Mouse (Mus musculus) myocyte (in vitro differentiated cells): ENCODE measurements at regions not wholly inside any gene's neighbourhood (a gene's known extent, or its start where the extent isn't known, plus 50 kb on each side); places are given as distances from the start of the nearest gene placed in this dataset.

Experiments
- H3K27me3 ChIP-seq: one replicate; pipeline ENCODE4 v1.6.1; 2011; ENCODE audit not compliant: control insufficient read depth, insufficient read depth, insufficient read length
- H3K36me3 ChIP-seq: one replicate; pipeline ENCODE4 v1.6.1; 2011; ENCODE audit not compliant: control insufficient read depth, insufficient read depth
- H3K4me2 ChIP-seq: one replicate; pipeline ENCODE4 v1.6.1; 2011; ENCODE audit warnings: low read depth, control low read depth
- H3K4me3 ChIP-seq: one replicate; pipeline ENCODE4 v1.5.1; 2011; ENCODE audit warnings: mild to moderate bottlenecking, control low read depth, moderate library complexity
- H3K79me2 ChIP-seq: one replicate; pipeline ENCODE4 v1.6.1; 2011; ENCODE audit not compliant: control insufficient read depth, insufficient read depth
- H3ac ChIP-seq: one replicate; pipeline ENCODE4 v1.6.1; 2011; ENCODE audit not compliant: control insufficient read depth, insufficient read length
- CEBPB ChIP-seq: IDR thresholded peaks from 2 replicates; pipeline ENCODE4 v1.6.1; 2011; ENCODE audit warnings: mild to moderate bottlenecking, moderate library complexity; ENCODE audit not compliant: poor library complexity, insufficient read depth, severe bottlenecking
- E2F4 ChIP-seq: IDR thresholded peaks from one replicate; pipeline ENCODE4 v1.6.1; 2011; ENCODE audit warnings: mild to moderate bottlenecking, control low read depth, moderate library complexity; ENCODE audit not compliant: insufficient read depth
- MAX ChIP-seq: IDR thresholded peaks from one replicate; pipeline ENCODE4 v1.6.1; 2011; ENCODE audit warnings: low read depth, mild to moderate bottlenecking, control low read depth
- MYOD1 ChIP-seq, 3 experiments: IDR thresholded peaks; one replicate each; pipeline ENCODE4 v1.6.1; 2011; ENCODE audit warnings: control low read depth in 2 of 3, low read depth in 2 of 3, mild to moderate bottlenecking in 2 of 3, moderate library complexity in 1 of 3; ENCODE audit not compliant: insufficient read length in 2 of 3, control insufficient read depth in 1 of 3
- MYOG ChIP-seq, 3 experiments: IDR thresholded peaks; one replicate each; pipeline ENCODE4 v1.6.1; 2011; ENCODE audit warnings: control low read depth in 2 of 3, low read depth in 2 of 3, mild to moderate bottlenecking in 2 of 3; ENCODE audit not compliant: insufficient read length in 2 of 3, control insufficient read depth in 1 of 3, insufficient read depth in 1 of 3
- POLR2A ChIP-seq: IDR thresholded peaks from one replicate; pipeline ENCODE4 v1.6.1; 2011; ENCODE audit warnings: low read depth, mild to moderate bottlenecking, control low read depth, moderate library complexity; ENCODE audit not compliant: insufficient read length
- POLR2AphosphoS2 ChIP-seq: IDR thresholded peaks from one replicate; pipeline ENCODE4 v1.6.1; 2011; ENCODE audit warnings: low read depth, control low read depth; ENCODE audit not compliant: insufficient read length
- REST ChIP-seq: IDR thresholded peaks from one replicate; pipeline ENCODE4 v1.6.1; 2011; ENCODE audit warnings: mild to moderate bottlenecking, control low read depth, moderate library complexity; ENCODE audit not compliant: insufficient read depth, insufficient read length
- SRF ChIP-seq: IDR thresholded peaks from one replicate; pipeline ENCODE4 v1.6.1; 2011; ENCODE audit warnings: low read depth; ENCODE audit not compliant: control insufficient read depth, insufficient read length
- TCF12 ChIP-seq: IDR thresholded peaks from one replicate; pipeline ENCODE4 v1.6.1; 2011; ENCODE audit warnings: mild to moderate bottlenecking, control low read depth; ENCODE audit not compliant: poor library complexity, insufficient read depth, severe bottlenecking
- TCF3 ChIP-seq: IDR thresholded peaks from one replicate; pipeline ENCODE4 v1.6.1; 2011; ENCODE audit warnings: low read depth, control low read depth; ENCODE audit not compliant: insufficient read length
- USF1 ChIP-seq: IDR thresholded peaks from one replicate; pipeline ENCODE4 v1.6.1; 2011; ENCODE audit warnings: low read depth, mild to moderate bottlenecking, control low read depth, moderate library complexity

GRCm38 (mm10) chr14:14639102-14640015 lies 62.7 kb upstream of the Slc4a7 start:
- H3K27me3 ChIP-seq = no peaks in the 10 kb centered on the region
- H3K4me2 ChIP-seq = peak overlapping the region; percentile 22
- no peak overlapping the region for H3K4me3 ChIP-seq
- no peaks in the 10 kb centered on the region for H3K79me2 ChIP-seq
- H3K36me3 ChIP-seq = no peaks in the 10 kb centered on the region
- no peak for TF ChIP-seq REST
- no peak for TF ChIP-seq MYOD1 (IDR thresholded peaks at IDR 0.05; ENCODE audit: control insufficient read depth in 1 of 3, insufficient read length in 2 of 3, low read depth in 2 of 3)
- no peak for TF ChIP-seq POLR2A
- TF ChIP-seq E2F4 = no peak
- TF ChIP-seq TCF3 = no peak
- no peak for TF ChIP-seq MYOG (IDR thresholded peaks at IDR 0.05; ENCODE audit: control insufficient read depth in 1 of 3, insufficient read depth in 1 of 3, insufficient read length in 2 of 3, low read depth in 2 of 3)
- TF ChIP-seq MAX = no peak
- TF ChIP-seq CEBPB = no peak
- TF ChIP-seq TCF12 = no peak
- TF ChIP-seq SRF = no peak
- no peak for TF ChIP-seq USF1
- no peak for TF ChIP-seq POLR2AphosphoS2
- H3ac ChIP-seq = no peak overlapping the region

- Histone ChIP-seq H3K4me3 (no peak overlapping the region), H3ac (no peak overlapping the region), H3K4me2 (no peak overlapping the region), H3K36me3 (no peaks in the 10 kb centered on the region), H3K79me2 (no peaks in the 10 kb centered on the region), H3K27me3 (no peaks in the 10 kb centered on the region)
- TF ChIP-seq MAX (no peak), MYOD1 (IDR thresholded peaks at IDR 0.05; ENCODE audit: control insufficient read depth in 1 of 3, insufficient read length in 2 of 3, low read depth in 2 of 3) (no peak), USF1 (no peak), TCF3 (no peak)
These were observed 62.0 kb upstream of the Slc4a7 start for GRCm38 (mm10) chr14:14640023-14640441.

GRCm38 (mm10) chr14:14640557-14640956 lies 61.5 kb upstream of the Slc4a7 start:
- TF ChIP-seq E2F4 (no peak), USF1 (no peak), TCF3 (no peak), SRF (no peak), TCF12 (no peak), MYOG (IDR thresholded peaks at IDR 0.05; ENCODE audit: control insufficient read depth in 1 of 3, insufficient read depth in 1 of 3, insufficient read length in 2 of 3, low read depth in 2 of 3) (no peak), REST (no peak), MAX (no peak), POLR2AphosphoS2 (no peak)
- H3K79me2 ChIP-seq = no peaks in the 10 kb centered on the region
- no peak overlapping the region for H3K4me3 ChIP-seq
- no peak overlapping the region for H3ac ChIP-seq
- no peaks in the 10 kb centered on the region for H3K27me3 ChIP-seq
- no peak overlapping the region for H3K4me2 ChIP-seq
- no peaks in the 10 kb centered on the region for H3K36me3 ChIP-seq

- Histone ChIP-seq H3K36me3 (no peaks in the 10 kb centered on the region), H3K4me3 (no peak overlapping the region), H3K79me2 (no peaks in the 10 kb centered on the region), H3K27me3 (no peaks in the 10 kb centered on the region), H3ac (no peak overlapping the region), H3K4me2 (no peak overlapping the region)
- TF ChIP-seq TCF12 = no peak
- no peak for TF ChIP-seq REST
- TF ChIP-seq CEBPB = no peak
- no peak for TF ChIP-seq TCF3
- TF ChIP-seq USF1 = no peak
- TF ChIP-seq POLR2A = no peak
- no peak for TF ChIP-seq SRF
- TF ChIP-seq E2F4 = no peak
- no peak for TF ChIP-seq MAX
- TF ChIP-seq MYOD1 (IDR thresholded peaks at IDR 0.05; ENCODE audit: control insufficient read depth in 1 of 3, insufficient read length in 2 of 3, low read depth in 2 of 3) = no peak
- TF ChIP-seq MYOG (IDR thresholded peaks at IDR 0.05; ENCODE audit: control insufficient read depth in 1 of 3, insufficient read depth in 1 of 3, insufficient read length in 2 of 3, low read depth in 2 of 3) = no peak
- no peak for TF ChIP-seq POLR2AphosphoS2
These were observed 58.5 kb upstream of the Slc4a7 start for GRCm38 (mm10) chr14:14643533-14643932.

GRCm38 (mm10) chr14:14645084-14645483 lies 57.0 kb upstream of the Slc4a7 start:
- no peaks in the 10 kb centered on the region for H3K79me2 ChIP-seq
- TF ChIP-seq TCF12 (no peak), TCF3 (no peak), SRF (no peak), MYOG (IDR thresholded peaks at IDR 0.05; ENCODE audit: control insufficient read depth in 1 of 3, insufficient read depth in 1 of 3, insufficient read length in 2 of 3, low read depth in 2 of 3) (no peak)
- no peaks in the 10 kb centered on the region for H3K27me3 ChIP-seq
- H3K4me3 ChIP-seq = no peak overlapping the region
- no peaks in the 10 kb centered on the region for H3K36me3 ChIP-seq
- no peak overlapping the region for H3ac ChIP-seq
- no peak overlapping the region for H3K4me2 ChIP-seq
